Mouse (Mus musculus): ENCODE data around the gene Th.
A peak's percentile ranks its signal among the peaks of the same experiment; 100 is the strongest.

GRCm38 (mm10) chr7:142850681-142851080, 80.2 kb downstream of the Th start:
- TF ChIP-seq TAL1 (conservative IDR thresholded peaks at IDR 0.05; ENCODE audit: low read depth, low read length) (no peak), CTCF (IDR thresholded peaks at IDR 0.05; ENCODE audit: low read depth, low read length) (0 out of 2 replicates have a peak, but pooled peaks have one; percentile 12), GATA1 (IDR thresholded peaks at IDR 0.05; ENCODE audit: borderline replicate concordance, low read length) (no peak)

All from G1E (cell line).